Mouse (Mus musculus): Measurements from ENCODE around the gene Rpl31.

Rpl31 gene

DNA sequence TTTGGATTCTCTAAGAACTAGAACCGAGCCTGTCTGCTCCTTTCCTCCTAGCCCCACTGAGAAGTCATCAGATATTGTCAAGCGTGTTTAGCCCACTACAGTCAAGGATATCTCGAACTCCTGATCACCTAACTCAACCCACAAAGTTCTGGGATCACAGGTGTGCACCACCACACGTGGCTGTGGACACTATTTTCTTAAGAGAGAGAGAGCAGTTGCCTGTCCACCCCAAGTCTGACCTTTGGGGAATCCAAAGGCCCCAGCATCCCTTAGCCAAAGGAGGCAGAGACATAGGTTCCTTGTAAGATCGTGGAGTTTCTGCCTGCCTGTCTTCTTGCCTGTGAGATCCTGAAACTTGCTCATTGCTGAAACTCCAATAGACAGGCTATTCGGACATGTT, 597 bp upstream of the Rpl31 start:
- DNase-seq (ENCODE audit: low read depth, low spot score): no peak

DNA sequence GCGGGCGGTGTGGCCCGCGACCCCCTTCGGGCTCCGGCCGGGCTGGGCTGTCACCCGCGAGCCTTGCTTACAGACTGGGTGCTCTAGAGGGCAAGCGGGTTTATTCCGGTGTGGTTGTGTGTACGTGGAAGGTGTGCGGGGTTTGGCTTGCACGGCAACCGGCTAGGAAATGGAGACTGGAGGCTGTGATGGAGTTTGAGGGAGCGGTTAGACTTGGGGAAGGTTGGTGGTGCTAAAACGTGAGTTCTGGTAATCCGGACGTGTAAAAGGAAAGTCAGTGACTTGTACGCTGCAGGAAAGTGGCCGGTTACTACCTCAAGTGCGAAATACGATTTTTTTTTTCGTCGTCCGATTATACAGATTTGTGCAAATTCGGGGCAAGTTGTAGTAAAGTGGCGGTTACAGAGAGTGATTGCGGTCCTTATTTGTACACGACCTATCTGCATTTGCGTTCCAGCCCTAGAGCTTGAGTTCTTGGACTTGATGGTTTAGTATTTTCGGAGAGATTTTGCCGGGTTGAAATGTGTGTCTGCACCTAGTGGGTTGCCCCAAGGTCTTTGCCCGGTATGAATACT, 712 bp downstream of the Rpl31 start:
- no peak for DNase-seq (ENCODE audit: low read depth, low spot score)

DNA sequence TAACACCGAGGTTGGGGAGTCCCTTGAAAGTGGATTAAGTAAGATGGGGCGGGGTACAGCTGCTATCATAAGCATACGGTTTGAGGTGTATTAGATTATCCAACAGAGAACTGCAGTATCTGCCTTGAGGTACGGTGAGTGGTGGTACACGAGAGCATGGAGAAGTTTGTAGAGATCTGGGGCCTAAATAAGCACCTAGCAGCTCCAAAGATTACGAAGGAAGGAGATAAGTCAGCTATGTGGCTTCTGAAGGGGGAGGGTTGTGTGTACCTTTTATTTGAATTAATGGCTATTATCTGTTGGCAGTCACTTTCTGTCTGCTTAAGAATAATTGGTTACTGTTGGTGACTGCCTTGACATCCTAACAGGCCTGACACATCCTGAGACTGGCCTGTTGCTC, 2.8 kb downstream of the Rpl31 start:
- DNase-seq (ENCODE audit: low read depth, low spot score): no peak

DNA sequence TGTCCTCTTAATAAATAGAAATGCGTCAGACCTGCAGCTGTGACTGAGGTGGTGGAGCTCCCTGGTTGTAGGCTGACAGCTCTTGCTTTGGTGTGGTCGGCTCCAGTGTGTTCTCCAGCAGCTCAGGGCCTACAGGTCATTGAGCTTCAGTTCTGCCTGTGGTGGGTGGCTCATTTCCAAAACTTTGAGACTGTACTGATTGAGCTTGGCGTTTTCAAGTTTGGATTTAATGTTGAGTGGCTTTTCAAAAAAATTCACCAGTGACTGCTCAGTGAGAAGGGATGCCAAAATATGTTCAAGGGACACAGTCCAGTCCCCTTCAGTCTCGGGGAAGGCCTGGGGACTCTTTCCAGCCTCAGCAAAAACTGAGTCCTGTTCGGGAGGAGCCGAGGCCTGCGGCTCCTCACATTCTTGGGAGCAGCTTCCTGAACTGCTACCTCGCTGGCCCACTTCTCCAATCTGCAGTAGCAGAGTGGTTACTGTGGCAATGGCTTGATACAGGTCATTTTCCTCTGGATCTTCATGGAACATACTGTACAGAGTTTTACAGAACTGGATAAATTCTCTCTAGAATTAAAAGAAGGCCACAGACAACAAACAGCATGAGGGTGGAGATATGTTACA, 4.7 kb downstream of the Rpl31 start:
- no peak for DNase-seq (ENCODE audit: low read depth, low spot score)

DNA sequence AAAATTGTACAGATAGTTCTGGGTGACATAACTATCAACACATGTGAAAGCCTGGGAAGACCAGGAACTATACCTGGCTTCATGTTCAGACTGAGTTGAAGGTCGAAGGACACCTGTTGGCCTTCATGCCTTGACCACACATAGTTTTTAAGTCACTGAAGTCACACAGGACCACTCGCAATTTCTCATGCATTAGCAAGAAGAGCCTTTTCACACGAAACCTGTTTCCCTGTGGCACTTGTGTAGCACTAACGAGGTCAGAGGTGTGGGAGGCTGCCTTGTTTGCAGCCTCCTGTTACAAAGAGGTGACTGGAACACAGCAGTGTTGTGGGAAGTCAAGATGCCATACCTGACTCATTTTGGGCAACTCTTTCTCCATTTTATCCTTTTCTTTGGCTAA, 5.7 kb downstream of the Rpl31 start:
- no peak for DNase-seq (ENCODE audit: low read depth, low spot score)

DNA sequence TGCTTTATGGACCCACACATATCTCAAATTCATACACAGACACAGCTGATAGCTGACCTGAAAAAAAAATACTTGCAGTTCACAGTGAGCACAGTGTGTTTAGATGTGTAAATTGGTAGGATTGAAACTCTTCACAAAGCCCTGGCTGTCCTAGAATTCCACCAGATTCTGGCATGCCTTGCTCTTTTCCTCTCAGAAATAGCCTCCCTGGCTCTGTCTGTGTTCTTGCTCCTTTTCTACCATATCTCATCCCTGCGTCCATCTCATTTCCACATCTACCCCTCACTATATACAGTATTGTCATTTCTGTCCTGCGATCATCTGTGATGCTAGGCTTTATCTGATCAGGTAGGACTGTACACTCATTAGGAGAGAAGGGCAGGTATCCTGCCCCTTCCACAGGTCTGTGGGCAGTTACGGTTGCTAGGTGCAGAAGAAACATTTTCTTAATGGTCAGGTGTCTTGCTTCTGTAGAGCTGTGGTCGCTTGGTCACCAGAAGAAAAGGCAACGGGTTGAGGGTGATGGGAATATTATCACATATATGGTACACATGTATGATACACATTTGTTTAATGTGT, 6.7 kb downstream of the Rpl31 start:
- no peak for DNase-seq (ENCODE audit: low read depth, low spot score)

- no peak for DNase-seq (ENCODE audit: low read depth, low spot score)
These were observed 8.5 kb downstream of the Rpl31 start for GRCm38 (mm10) chr1:39376121-39376520.

- no peak for DNase-seq (ENCODE audit: low read depth, low spot score)
These were observed 9.1 kb downstream of the Rpl31 start for GRCm38 (mm10) chr1:39376726-39377240.

DNA sequence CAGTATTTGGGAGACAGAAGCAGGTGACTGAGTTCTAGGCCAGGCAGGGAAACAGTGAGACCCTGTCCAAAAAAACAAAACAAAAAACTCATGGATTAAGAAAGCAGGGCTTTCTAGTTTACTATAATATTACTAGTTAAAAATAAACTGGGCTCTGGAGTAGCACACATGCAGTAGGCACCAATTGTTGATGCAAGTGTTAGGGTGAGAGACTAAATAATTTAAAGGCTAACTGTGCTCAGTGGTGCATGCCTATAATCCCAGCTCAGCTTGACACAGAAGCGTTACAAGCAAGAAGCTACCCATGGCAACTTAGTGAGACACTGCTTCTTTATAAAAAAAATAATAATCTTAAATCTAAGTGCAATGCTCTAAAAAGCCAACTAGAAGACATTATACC, 10.9 kb downstream of the Rpl31 start:
- DNase-seq (ENCODE audit: low read depth, low spot score): no peak

- DNase-seq (ENCODE audit: low read depth, low spot score): no peak
These were observed 11.4 kb downstream of the Rpl31 start for GRCm38 (mm10) chr1:39379021-39379420.

DNA sequence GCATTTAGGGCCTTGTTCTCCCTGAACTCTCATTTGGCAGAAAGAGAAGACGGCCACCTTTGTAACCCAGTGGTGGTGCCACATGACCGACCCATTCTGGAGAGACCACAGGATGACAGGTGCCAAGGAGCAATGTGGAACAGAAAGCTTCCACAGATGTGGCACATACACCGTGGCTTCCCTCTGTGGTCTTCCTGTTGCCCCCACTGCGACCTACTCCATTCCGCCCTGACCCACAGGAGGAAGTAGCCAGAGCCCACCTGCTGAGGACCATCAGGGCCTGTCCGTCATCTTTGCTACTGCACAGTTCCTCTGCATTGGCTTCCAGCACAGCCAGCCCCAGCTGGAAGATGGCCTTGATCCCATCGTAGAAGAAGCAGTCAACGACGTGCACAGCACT, 13.4 kb downstream of the Rpl31 start:
- no peak for DNase-seq (ENCODE audit: low read depth, low spot score)

- DNase-seq (ENCODE audit: low read depth, low spot score): no peak
These were observed 17.3 kb downstream of the Rpl31 start for GRCm38 (mm10) chr1:39384914-39385313.

DNA sequence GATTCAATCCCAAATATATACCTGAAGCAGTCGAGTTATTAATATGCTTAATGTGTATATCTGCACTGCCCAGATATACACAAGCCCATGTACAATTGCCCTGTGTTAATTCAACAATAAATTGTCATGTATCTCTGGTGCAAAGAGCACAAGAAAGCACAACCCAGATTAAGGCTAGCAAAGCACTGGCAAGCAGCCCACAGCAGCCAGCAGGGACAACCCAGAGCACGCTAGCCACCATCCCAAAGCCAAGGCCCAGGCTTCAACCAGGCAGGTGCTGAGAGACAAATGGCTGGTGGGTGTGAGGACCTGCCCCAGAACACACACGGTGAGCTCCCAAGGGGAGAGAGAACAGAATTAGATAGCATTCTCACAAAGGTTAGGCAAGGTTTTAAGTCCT, 18.8 kb downstream of the Rpl31 start:
- no peak for DNase-seq (ENCODE audit: low read depth, low spot score)

- DNase-seq (ENCODE audit: low read depth, low spot score): no peak
These were observed 19.9 kb downstream of the Rpl31 start for GRCm38 (mm10) chr1:39387497-39387896.

DNA sequence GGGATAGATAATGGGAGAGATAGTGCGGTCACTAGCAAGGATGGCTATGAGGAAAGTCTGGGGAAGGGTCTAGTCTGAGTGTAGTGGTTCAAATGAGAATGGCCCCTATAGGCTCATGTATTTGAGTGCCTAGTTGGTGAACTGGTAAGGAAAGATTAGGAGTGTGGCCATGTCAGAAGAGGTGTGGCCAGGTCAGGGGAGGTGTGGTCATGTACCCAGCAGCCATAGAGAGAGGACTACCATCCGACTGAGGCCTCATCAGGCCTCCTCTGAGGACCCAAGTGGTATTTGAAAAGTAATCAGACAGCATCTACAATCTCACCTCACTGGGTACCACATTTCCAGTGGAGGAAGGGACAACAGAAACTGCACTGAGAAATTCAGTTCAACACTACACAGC, 20.5 kb downstream of the Rpl31 start:
- no peak for DNase-seq (ENCODE audit: low read depth, low spot score)

- no peak for DNase-seq (ENCODE audit: low read depth, low spot score)
These were observed 21.7 kb downstream of the Rpl31 start for GRCm38 (mm10) chr1:39389338-39389737.

DNA sequence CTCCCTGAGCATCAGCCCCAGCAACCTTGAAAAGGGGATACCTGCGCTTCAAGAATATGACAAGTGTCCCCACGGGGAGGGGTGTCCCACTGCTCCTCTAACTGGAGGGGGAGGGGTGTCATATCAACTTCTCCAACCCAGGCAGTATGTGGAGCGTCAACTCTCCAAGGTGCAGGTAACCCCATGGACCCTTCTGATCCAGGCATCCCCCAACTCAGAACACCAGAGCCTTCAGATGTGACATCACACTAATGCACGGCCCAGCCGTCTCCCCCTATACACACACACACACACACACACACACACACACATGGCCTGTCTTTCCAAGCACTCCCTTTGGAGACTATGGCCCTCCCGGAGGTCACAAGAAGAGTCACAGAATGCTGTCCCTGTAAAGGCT, 24.0 kb downstream of the Rpl31 start:
- no peak for DNase-seq (ENCODE audit: low read depth, low spot score)

- peak; percentile 56 for DNase-seq (ENCODE audit: low read depth, low spot score)
These were observed 24.5 kb downstream of the Rpl31 start for GRCm38 (mm10) chr1:39392189-39392588.

DNA sequence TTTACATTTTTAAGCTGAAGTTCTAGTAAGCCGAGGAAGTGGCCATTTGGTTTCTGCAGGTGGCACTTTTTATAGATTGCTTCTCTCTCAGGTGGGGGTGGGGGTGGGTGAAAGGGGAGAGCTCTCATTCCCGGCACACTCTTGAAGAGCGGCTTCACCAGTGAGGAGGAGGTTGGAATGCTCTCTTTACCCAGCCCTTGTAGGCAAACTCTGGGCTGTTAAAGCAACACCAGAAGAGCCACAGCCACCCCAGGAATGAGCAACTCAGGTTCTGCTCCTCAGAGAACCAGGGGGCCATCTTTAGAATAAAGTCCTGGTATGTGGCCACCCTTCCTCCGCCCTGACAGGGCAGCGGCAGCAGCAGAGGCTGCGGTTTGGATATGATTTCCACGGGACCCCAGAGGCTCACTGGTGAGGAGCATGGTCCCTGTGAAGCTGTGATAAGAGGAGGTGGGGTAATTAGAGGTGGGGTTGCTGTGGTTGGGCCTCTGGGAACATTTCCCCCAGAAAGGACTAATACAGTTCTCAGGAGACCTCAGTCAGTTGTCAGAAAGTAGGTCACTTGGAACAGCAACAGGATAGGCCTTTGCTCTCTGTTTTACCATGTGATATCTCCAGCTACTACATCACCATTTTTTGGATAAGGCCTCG, 25.7 kb downstream of the Rpl31 start:
- DNase-seq (ENCODE audit: low read depth, low spot score): no peak

- no peak for DNase-seq (ENCODE audit: low read depth, low spot score)
These were observed 26.5 kb downstream of the Rpl31 start for GRCm38 (mm10) chr1:39394096-39394495.

DNA sequence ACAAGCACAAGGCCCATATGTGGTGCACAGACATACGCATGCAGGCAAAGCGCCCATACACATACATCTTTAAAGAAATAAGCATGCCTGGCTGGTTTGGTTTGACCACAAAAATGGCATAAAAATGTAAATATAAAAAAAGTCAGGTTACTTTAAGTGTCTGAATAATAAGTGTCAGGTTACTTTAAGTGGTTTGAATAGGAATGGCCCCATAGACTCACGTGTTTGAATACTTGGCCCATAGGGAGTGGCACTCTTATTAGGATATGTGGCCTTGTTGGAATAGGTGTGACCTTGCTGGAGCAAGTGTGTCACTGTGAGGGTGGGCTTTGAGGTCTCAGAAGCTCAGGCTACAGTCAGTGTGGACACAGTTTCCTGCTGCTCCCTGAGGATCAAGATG, 27.0 kb downstream of the Rpl31 start:
- no peak for DNase-seq (ENCODE audit: low read depth, low spot score)

- no peak for DNase-seq (ENCODE audit: low read depth, low spot score)
These were observed 28.7 kb downstream of the Rpl31 start for GRCm38 (mm10) chr1:39396347-39396746.

GRCm38 (mm10) chr1:39398284-39398683, 30.6 kb downstream of the Rpl31 start:
- no peak for DNase-seq (ENCODE audit: low read depth, low spot score)

Data from forelimb bud, embryonic 11.5 days (tissue).